Mouse (Mus musculus): ENCODE data around the gene Lgals9.
A peak's percentile ranks its signal among the peaks of the same experiment; 100 is the strongest.

Gene Lgals9

GRCm38 (mm10) chr11:78976731-78977510 is 7.8 kb downstream of the Lgals9 start:
- no peak for DNase-seq (ENCODE audit: low spot score)

- peak; percentile 47 for DNase-seq (ENCODE audit: low spot score)
These were observed 11.2 kb downstream of the Lgals9 start for GRCm38 (mm10) chr11:78973381-78974150.

- DNase-seq (ENCODE audit: low spot score): no peak
These were observed 11.9 kb downstream of the Lgals9 start for GRCm38 (mm10) chr11:78972811-78973351.

GRCm38 (mm10) chr11:78972328-78972727 is 12.4 kb downstream of the Lgals9 start:
- no peak for DNase-seq (ENCODE audit: low spot score)

GRCm38 (mm10) chr11:78971746-78972145 is 13.0 kb downstream of the Lgals9 start:
- no peak for DNase-seq (ENCODE audit: low spot score)

- DNase-seq (ENCODE audit: low spot score): no peak
These were observed 13.7 kb downstream of the Lgals9 start for GRCm38 (mm10) chr11:78971096-78971495.

- no peak for DNase-seq (ENCODE audit: low spot score)
These were observed 16.6 kb downstream of the Lgals9 start for GRCm38 (mm10) chr11:78968121-78968520.

- DNase-seq (ENCODE audit: low spot score): peak; percentile 45
These were observed 17.4 kb downstream of the Lgals9 start for GRCm38 (mm10) chr11:78967371-78967770.

- no peak for DNase-seq (ENCODE audit: low spot score)
These were observed 23.5 kb downstream of the Lgals9 start for GRCm38 (mm10) chr11:78961221-78961620.

GRCm38 (mm10) chr11:78959841-78960520 is 24.8 kb downstream of the Lgals9 start:
- no peak for DNase-seq (ENCODE audit: low spot score)

GRCm38 (mm10) chr11:78959367-78959766 is 25.4 kb downstream of the Lgals9 start:
- DNase-seq (ENCODE audit: low spot score): no peak

- peak; percentile 88 for DNase-seq (ENCODE audit: low spot score)
These were observed 28.5 kb downstream of the Lgals9 start for GRCm38 (mm10) chr11:78956260-78956659.

- no peak for DNase-seq (ENCODE audit: low spot score)
These were observed 32.3 kb downstream of the Lgals9 start for GRCm38 (mm10) chr11:78952467-78952866.

GRCm38 (mm10) chr11:78950365-78950764 is 34.4 kb downstream of the Lgals9 start:
- DNase-seq (ENCODE audit: low spot score): no peak

GRCm38 (mm10) chr11:78943083-78943482 is 41.7 kb downstream of the Lgals9 start:
- DNase-seq (ENCODE audit: low spot score): no peak

GRCm38 (mm10) chr11:78935178-78935577 is 49.6 kb downstream of the Lgals9 start:
- DNase-seq (ENCODE audit: low spot score): no peak

- DNase-seq (ENCODE audit: low spot score): no peak
These were observed 50.0 kb downstream of the Lgals9 start for GRCm38 (mm10) chr11:78934727-78935126.

GRCm38 (mm10) chr11:78934307-78934706 is 50.4 kb downstream of the Lgals9 start:
- DNase-seq (ENCODE audit: low spot score): no peak

GRCm38 (mm10) chr11:78929345-78929744 is 55.4 kb downstream of the Lgals9 start:
- peak; percentile 26 for DNase-seq (ENCODE audit: low spot score)

- no peak for DNase-seq (ENCODE audit: low spot score)
These were observed 59.8 kb downstream of the Lgals9 start for GRCm38 (mm10) chr11:78924916-78925315.

- DNase-seq (ENCODE audit: low spot score): no peak
These were observed 60.6 kb downstream of the Lgals9 start for GRCm38 (mm10) chr11:78924111-78924510.

GRCm38 (mm10) chr11:78922678-78923407 is 61.9 kb downstream of the Lgals9 start:
- peak; percentile 35 for DNase-seq (ENCODE audit: low spot score)
